16 mouse cellular contexts compared by ENCODE assay signal in genomic region chr11:30656060-30656459, GRCm38 (mm10).
"Had no signal": no experiment of that assay in that cellular context is flagged by ENCODE, and none has a peak within 500 bp of the region (broad histone marks: within the 10 kb centered on the region; RNA-seq: fewer than 3 reads in every experiment).

No protein-coding gene starts in this region.

- H3K27me3 ChIP-seq: limb, embryonic 13.5 days; neural tube, embryonic 15.5 days had no signal

- DNase-seq: kidney, postnatal 4 days; left cerebral cortex, postnatal 4 days; lung, adult 18-20 months; lung, postnatal 36 days; midbrain, embryonic 14.5 days; right cerebral cortex, adult 18-20 months; right cerebral cortex, postnatal 4 days; spleen, adult 18-20 months; thymus, adult 18-20 months; thymus, postnatal 14 days had no signal

- H3K4me1 ChIP-seq: limb, embryonic 13.5 days; neural tube, embryonic 15.5 days had no signal

- H3K36me3 ChIP-seq: limb, embryonic 13.5 days; neural tube, embryonic 15.5 days had no signal

- H3K4me2 ChIP-seq: limb, embryonic 13.5 days; neural tube, embryonic 15.5 days had no signal

- H3K9ac ChIP-seq: limb, embryonic 13.5 days; liver, embryonic 14.5 days; neural tube, embryonic 15.5 days had no signal

- H3K4me3 ChIP-seq: layer of hippocampus, adult 2 months; limb, embryonic 13.5 days; myocyte; neural tube, embryonic 15.5 days had no signal

- H3K9me3 ChIP-seq: limb, embryonic 13.5 days; neural tube, embryonic 15.5 days had no signal

- H3K27ac ChIP-seq: kidney, postnatal 0 days; layer of hippocampus, adult 2 months; limb, embryonic 13.5 days; liver, embryonic 14.5 days; neural tube, embryonic 15.5 days had no signal
